Mouse (Mus musculus): ENCODE results near the gene Gm45140.
"Not testable (repeated sequence)": the region's sequence is repeated elsewhere in the genome, so short reads cannot be mapped to it uniquely, and the experiment has no call there.

DNA sequence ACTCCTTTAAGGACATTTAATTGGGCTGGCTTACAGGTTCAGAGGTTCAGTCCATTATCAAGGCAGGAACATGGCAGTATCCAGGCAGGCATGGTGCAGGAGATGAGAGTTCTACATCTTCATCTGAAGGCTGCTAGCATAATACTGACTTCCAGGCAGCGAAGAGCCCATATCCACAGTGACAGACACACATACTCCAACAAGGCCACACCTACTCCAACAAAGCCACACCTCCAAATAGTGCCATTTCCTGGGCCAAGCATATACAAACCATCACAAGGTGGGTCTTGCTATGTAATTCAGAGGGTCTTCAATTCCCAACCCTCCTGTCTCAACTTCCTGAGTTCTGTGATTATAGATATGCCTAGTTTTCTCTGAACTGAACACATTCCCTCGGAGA is 71.3 kb downstream of the Gm45140 start:
- not testable (repeated sequence) for TF ChIP-seq CTCF (IDR thresholded peaks at IDR 0.05; ENCODE audit: control insufficient read depth, insufficient read depth, low read length); POLR2A (IDR thresholded peaks at IDR 0.05; ENCODE audit: borderline replicate concordance, control insufficient read depth, low read depth, low read length)
